Mouse (Mus musculus) heart, embryonic 13.5 days (tissue): Measurements from ENCODE around the gene Chst13. TPM values are rescaled to one million over a fixed set of nuclear protein-coding genes. Genes with fewer than 3 reads are reported as not detected.
A peak's percentile ranks its signal among the peaks of the same experiment; 100 is the strongest.

ENCODE experiments used
- ATAC-seq: fragments of 200-750 bp; cut with Nextera tagmentation; 2 replicates; pipeline ENCODE4 v1.8.0; 2017; ENCODE audit warnings: moderate TSS enrichment; ENCODE audit not compliant: insufficient number of reproducible peaks, low FRiP score, low TSS enrichment; ENCODE audit errors: extremely low read depth
- H3K27ac ChIP-seq: fragments of 300-500 bp; sonication (generic); replicated peaks from 2 replicates; pipeline ENCODE4 v1.5.1; 2015; ENCODE audit warnings: moderate library complexity, mild to moderate bottlenecking, inconsistent platforms
- H3K27me3 ChIP-seq: fragments of 300-500 bp; sonication (generic); replicated peaks from 2 replicates; pipeline ENCODE4 v1.6.1; 2015; ENCODE audit warnings: mild to moderate bottlenecking, inconsistent platforms
- H3K36me3 ChIP-seq: fragments of 300-500 bp; sonication (generic); 2 replicates; pipeline ENCODE4 v1.6.1; 2015; ENCODE audit warnings: mild to moderate bottlenecking, inconsistent platforms
- H3K4me1 ChIP-seq: fragments of 300-500 bp; sonication (generic); 2 replicates; pipeline ENCODE4 v1.6.1; 2015; ENCODE audit warnings: inconsistent platforms
- H3K4me2 ChIP-seq: fragments of 300-500 bp; sonication (generic); 2 replicates; pipeline ENCODE4 v1.6.1; 2015; ENCODE audit warnings: inconsistent platforms, mild to moderate bottlenecking, moderate library complexity
- H3K4me3 ChIP-seq: fragments of 300-500 bp; sonication (generic); 2 replicates; pipeline ENCODE4 v1.5.1; 2015; ENCODE audit warnings: moderate library complexity, mild to moderate bottlenecking, inconsistent platforms
- H3K9ac ChIP-seq: fragments of 300-500 bp; sonication (generic); 2 replicates; pipeline ENCODE4 v1.6.1; 2015; ENCODE audit warnings: inconsistent platforms, mild to moderate bottlenecking, moderate library complexity
- H3K9me3 ChIP-seq: fragments of 300-500 bp; sonication (generic); 2 replicates; pipeline ENCODE4 v1.6.1; 2016; ENCODE audit warnings: inconsistent platforms
- WGBS: fragments of 180-500 bp; shearing (Covaris S2); methylation state at CpG from one replicate; pipeline ENCODE4 v1.1.7; 2015; ENCODE audit warnings: mixed read lengths; 5-methylcytosine and 5-hydroxymethylcytosine counted together
- polyA plus RNA-seq: library from polyadenylated mRNA; unstranded; fragments of >200 nt; fragmentation: Nextera tagmentation; extraction: Ambion mirVana; gene quantifications from 2 replicates; pipeline ENCODE4 v1.2.1, GENCODE M21; 2015

Chst13 gene
- polyA plus RNA-seq, 1 experiment from 2014 or later = not detected

DNA sequence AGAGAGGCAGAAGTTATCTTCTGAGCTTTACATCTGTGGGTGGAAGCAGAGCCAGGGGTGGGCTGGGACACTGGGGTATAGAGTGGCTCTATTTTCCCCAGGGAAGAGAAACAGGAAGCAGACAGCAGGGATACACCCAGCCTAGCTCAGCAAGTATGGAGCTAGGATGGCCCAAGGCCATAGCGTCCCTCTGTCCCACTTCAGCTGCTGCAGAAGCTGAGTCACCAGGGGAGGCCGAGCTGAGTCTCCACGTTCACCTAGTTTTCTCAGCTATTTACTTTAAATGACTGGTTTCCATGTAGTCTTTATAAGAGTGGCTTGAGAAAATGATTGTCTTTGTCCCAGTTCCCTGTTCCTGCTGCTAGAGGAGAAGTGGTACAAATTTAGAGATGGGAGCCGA lies 23.5 kb upstream of the Chst13 start:
- no peaks in the 10 kb centered on the region for H3K9me3 ChIP-seq
- H3K9ac ChIP-seq = no peak overlapping the region
- no peak overlapping the region for H3K27ac ChIP-seq
- H3K4me3 ChIP-seq = no peak overlapping the region
- no peaks in the 10 kb centered on the region for H3K36me3 ChIP-seq
- ATAC-seq = no peak
- H3K27me3 ChIP-seq = peaks cover 18% of the 10 kb centered on the region; the same call in 1 of the 2 replicates
- H3K4me2 ChIP-seq = no peak overlapping the region
- WGBS = 64% methylated on average over 4 of the region's 4 CpGs
- no peaks in the 10 kb centered on the region for H3K4me1 ChIP-seq

DNA sequence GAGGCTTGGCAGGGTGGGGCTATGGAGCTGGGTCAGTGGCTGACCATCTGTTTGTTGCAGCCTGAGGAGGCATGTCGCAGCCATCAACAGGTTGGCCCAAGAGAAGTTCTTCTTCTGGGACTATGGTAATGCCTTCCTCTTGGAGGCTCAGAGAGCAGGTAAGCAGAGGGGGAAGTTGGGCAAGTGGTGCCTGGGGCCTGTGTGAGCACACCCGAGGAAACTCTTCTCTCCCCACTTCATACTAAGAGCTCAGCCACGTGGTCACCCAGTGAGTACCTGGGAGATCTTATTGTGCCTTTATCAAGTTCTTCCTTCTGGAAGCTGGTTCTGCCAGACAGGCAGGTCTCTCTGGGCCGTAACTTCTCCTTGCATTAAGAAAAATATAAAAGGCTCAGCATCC lies 22.2 kb upstream of the Chst13 start:
- WGBS = 58% methylated on average over 4 of the region's 4 CpGs
- no peaks in the 10 kb centered on the region for H3K4me1 ChIP-seq
- H3K4me2 ChIP-seq = no peak overlapping the region
- H3K9me3 ChIP-seq = no peaks in the 10 kb centered on the region
- H3K9ac ChIP-seq = no peak overlapping the region
- H3K36me3 ChIP-seq = no peaks in the 10 kb centered on the region
- no peak overlapping the region for H3K4me3 ChIP-seq
- H3K27ac ChIP-seq = no peak overlapping the region
- no peak for ATAC-seq
- peaks cover 18% of the 10 kb centered on the region; the same call in 1 of the 2 replicates for H3K27me3 ChIP-seq

DNA sequence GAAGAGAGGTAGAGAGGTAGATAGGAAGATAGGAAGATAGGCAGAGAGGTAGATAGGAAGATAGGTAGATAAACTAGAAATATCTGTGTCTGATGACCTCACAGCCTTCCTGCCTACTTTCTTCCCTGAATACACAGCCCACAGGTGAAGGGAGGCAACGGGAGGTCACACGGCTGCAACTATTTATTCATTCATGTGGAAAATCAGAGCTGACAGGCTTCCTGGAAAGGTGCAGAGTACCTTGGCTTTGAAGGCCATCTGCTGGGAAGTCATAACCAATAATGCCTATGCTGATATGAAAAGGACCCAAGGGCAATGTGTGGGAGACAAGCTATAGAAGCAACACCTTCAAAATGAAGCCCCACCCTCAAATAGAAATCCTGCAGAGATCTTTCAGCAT lies 17.4 kb upstream of the Chst13 start:
- 66% methylated on average over 2 of the region's 2 CpGs for WGBS
- H3K27me3 ChIP-seq = peaks cover 15% of the 10 kb centered on the region; the same call in 1 of the 2 replicates
- no peak for ATAC-seq
- H3K27ac ChIP-seq = no peak overlapping the region
- H3K4me1 ChIP-seq = no peaks in the 10 kb centered on the region
- no peaks in the 10 kb centered on the region for H3K36me3 ChIP-seq
- no peak overlapping the region for H3K4me2 ChIP-seq
- no peak overlapping the region for H3K9ac ChIP-seq
- no peaks in the 10 kb centered on the region for H3K9me3 ChIP-seq
- H3K4me3 ChIP-seq = no peak overlapping the region

DNA sequence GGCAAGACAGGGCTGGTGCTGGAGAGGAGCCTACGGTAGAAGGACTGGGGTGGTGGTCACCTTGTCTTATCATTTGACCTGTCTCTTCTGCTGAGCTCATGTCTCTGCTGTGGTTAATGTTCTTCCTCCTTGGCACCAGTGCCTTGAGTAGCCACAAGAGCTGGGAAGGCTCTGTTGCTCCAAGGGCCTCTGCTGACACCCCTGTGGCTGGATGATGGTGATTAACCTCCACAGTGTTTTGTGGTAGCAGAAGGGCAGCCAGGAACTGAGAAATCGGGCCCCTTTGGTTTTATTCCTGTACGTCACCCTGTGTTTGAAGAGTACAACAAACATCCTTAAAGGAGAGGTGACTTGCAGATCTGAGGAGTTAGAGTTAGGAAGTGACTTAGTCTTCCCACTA lies 9.3 kb upstream of the Chst13 start:
- H3K27me3 ChIP-seq = no peaks in the 10 kb centered on the region; the same call in 1 of the 2 replicates
- no peaks in the 10 kb centered on the region for H3K9me3 ChIP-seq
- H3K9ac ChIP-seq = no peak overlapping the region
- H3K4me1 ChIP-seq = no peaks in the 10 kb centered on the region
- WGBS = 70% methylated on average over 3 of the region's 3 CpGs
- no peak overlapping the region for H3K4me3 ChIP-seq
- H3K4me2 ChIP-seq = no peak overlapping the region
- no peak for ATAC-seq
- H3K27ac ChIP-seq = no peak overlapping the region
- no peaks in the 10 kb centered on the region for H3K36me3 ChIP-seq

DNA sequence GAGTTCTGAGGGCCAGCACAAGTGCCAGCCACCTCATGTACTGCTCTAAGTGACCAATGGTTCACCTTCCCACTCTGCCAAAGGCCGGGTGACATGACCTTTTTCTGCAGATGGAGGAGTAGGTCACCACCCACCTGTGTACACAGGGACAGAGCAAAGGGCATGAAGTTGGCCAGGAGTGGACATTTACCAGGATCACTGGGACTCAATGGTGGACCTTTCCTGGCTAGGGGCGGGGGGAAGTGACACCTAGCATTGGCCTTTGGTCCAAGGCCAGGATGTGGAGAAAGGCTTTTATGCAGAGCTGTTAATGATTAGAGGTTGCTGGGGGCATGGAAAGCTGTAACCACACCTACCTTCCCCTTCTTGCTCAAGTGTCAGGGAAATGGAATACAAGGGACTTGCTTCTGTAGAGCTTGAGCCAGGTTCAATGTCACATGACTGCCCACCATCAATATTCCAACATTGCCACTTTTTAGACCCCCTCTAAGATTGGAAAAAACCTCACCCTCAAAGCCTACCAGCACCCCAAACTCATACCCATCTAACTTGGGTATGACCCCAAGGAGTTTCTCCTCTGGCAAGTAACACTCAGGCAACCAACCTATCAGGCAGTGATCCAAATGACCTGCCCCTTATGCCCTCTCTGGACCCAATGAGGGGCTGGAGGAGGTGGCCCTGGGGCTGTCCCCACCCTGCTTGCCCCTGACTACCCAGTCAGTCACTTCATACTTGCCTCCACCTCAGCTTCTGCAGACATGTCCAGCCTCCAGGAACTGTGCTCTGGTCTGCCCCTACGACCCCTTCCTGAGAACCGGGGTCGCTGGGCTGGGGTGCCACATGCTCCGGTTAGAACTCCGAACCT lies 7.8 kb upstream of the Chst13 start, which contains the start of gene Uroc1:
Gene Uroc1, plus strand, starts transcription at position 724 of the 865 bp plus-strand sequence.
- Histone ChIP-seq H3K27me3 (peaks cover 6% of the 10 kb centered on the region), H3K36me3 (no peaks in the 10 kb centered on the region), H3K27ac (no peak within 1 kb of the TSS), H3K4me3 (no peak within 1 kb of the TSS), H3K9me3 (no peaks in the 10 kb centered on the region), H3K4me2 (no peak within 1 kb of the TSS), H3K4me1 (no peaks in the 10 kb centered on the region), H3K9ac (no peak within 1 kb of the TSS)
- no peak for ATAC-seq
- 80% methylated on average over 7 of the region's 7 CpGs for WGBS

DNA sequence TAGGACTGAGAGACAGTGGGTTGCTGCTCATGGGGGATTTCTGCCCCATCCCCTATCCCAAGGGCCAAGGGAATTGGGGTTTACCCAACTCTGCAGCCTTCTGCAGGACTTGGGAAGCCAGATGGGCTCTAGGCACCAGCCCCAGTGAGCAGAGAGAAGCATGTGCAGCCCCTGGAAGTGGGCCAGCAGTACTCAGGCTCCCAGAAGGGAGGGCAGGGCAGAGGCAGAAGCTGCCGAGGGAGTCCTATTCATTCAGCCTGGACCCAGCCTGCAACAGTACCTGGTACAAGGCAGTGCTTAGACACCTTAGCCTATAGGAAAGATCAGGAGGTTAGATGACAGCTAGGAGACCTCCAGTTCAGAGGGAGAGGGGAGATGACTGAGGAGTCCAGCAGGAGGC lies 5.0 kb upstream of the Chst13 start:
- H3K27me3 ChIP-seq = peaks cover 30% of the 10 kb centered on the region
- H3K4me2 ChIP-seq = no peak overlapping the region
- H3K4me1 ChIP-seq = no peaks in the 10 kb centered on the region
- no peaks in the 10 kb centered on the region for H3K36me3 ChIP-seq
- no peak for ATAC-seq
- no peaks in the 10 kb centered on the region for H3K9me3 ChIP-seq
- H3K9ac ChIP-seq = no peak overlapping the region
- 10% methylated on average over 1 of the region's 1 CpGs for WGBS
- H3K4me3 ChIP-seq = no peak overlapping the region
- H3K27ac ChIP-seq = no peak overlapping the region

DNA sequence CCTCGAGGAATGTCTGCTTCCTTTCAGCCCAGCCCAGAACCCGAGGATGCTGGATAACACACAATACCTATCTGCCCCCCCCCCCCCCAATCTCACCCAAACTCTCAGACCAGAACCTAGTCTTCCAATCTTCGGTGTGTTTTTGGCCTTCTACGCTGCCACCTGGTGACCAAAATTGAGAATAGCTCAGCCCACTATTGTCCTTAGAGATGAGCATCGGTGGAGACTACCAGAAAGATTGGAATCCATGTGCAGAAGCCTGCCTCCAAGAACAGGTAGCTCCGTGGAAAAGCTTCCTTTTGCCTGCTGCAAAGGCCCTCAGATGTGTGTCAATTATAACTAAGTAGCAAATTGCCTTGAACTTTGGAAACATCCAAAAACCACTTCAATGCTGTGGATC lies 2.7 kb upstream of the Chst13 start:
- Histone ChIP-seq H3K4me1 (no peaks in the 10 kb centered on the region), H3K4me2 (no peak overlapping the region), H3K36me3 (no peaks in the 10 kb centered on the region), H3K4me3 (no peak overlapping the region), H3K27ac (no peak overlapping the region), H3K27me3 (peaks cover 46% of the 10 kb centered on the region), H3K9ac (no peak overlapping the region), H3K9me3 (no peaks in the 10 kb centered on the region)
- 13% methylated on average over 6 of the region's 6 CpGs for WGBS
- no peak for ATAC-seq

DNA sequence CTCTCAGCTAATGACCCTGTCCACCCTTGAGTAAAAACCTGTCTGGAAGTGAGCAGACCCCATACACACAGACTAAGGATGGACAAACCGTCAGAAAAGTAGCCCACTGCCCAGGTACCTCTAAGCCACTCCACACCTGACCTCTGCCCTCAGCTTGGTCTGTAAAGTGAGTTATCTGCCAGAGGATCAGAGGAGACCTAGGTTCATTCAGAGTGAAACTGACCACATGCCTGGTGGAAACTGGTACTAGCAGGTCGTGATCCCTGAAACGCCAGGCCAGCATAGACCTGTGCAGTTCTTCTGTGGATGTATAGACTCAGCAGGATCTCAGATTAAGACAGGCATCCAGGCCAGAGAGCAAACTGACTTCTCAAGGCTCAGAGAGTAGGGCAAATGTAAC lies 522 bp downstream of the Chst13 start:
- H3K27ac ChIP-seq = no peak overlapping the region
- no peak for ATAC-seq
- WGBS = 49% methylated on average over 3 of the region's 3 CpGs
- no peaks in the 10 kb centered on the region for H3K9me3 ChIP-seq
- no peak overlapping the region for H3K9ac ChIP-seq
- peak overlapping the region; percentile 67; the same call in 1 of the 2 replicates for H3K4me2 ChIP-seq
- H3K27me3 ChIP-seq = peaks cover 46% of the 10 kb centered on the region
- H3K36me3 ChIP-seq = no peaks in the 10 kb centered on the region
- no peaks in the 10 kb centered on the region for H3K4me1 ChIP-seq
- no peak overlapping the region; the same call in 1 of the 2 replicates for H3K4me3 ChIP-seq

DNA sequence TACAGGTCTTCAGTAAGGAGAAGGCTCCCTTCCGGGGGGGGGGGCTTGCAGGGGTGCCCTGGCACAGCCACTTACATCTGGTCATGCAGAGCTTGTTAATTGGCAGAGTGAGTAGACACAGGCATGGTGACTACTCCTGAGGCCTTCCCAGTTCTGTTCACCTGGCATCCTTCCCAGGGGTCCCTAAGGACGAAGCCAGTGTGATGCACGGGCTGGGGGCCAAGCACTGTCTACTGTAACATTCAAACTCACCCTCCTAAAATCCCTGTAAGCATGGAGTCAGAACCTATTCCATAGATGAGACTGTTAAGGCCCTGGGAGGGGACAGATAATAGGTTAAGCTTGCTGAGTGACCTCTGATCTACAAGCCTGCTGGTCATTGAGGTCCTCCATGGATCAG lies 959 bp downstream of the Chst13 start:
- Histone ChIP-seq H3K9me3 (no peaks in the 10 kb centered on the region), H3K4me2 (no peak overlapping the region), H3K4me1 (no peaks in the 10 kb centered on the region), H3K36me3 (no peaks in the 10 kb centered on the region), H3K27ac (no peak overlapping the region), H3K27me3 (peaks cover 46% of the 10 kb centered on the region), H3K9ac (no peak overlapping the region), H3K4me3 (no peak overlapping the region)
- 62% methylated on average over 3 of the region's 3 CpGs for WGBS
- ATAC-seq = no peak

DNA sequence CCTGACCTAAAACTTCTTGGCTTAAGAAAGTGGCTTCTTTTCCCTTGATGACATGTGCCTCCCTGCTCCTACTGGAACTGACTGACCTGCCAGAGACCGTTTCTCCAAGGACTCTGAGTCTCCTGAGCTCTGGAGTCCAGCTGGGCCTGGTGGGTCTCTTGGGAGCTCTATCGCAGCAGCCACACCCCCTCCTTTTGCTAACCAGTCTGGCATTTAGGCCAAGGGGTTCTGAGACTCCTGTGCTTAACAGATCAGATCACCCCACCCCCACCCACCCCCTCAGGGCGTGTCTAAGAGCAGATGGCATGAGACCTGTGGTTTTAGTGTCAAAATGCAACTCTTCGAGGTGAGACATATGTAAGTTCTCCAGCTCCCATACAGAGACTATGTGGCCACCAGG lies 3.2 kb downstream of the Chst13 start:
- 36% methylated on average over 4 of the region's 4 CpGs for WGBS
- peaks cover 35% of the 10 kb centered on the region for H3K27me3 ChIP-seq

DNA sequence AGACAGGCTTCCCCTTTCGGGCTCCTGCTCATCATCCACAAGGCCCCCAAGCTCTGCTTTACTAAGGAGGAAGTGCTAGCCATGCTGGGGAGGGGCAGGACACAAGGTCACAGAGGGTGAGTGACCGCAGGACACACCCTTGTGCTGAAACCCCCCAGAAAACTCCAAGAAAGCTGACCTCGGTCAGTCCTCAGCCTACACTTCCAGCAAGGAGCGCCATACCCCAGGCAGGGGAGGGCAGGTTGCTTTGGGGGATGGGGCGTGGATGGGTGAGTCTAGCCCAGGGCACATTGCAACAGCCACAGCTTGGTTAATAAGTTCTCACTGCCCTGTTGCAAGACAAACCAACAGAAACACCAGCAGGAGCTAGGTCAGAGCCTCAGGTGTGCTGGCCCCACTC lies 4.6 kb downstream of the Chst13 start:
- no peaks in the 10 kb centered on the region for H3K36me3 ChIP-seq
- no peaks in the 10 kb centered on the region for H3K9me3 ChIP-seq
- H3K4me3 ChIP-seq = no peak overlapping the region
- no peaks in the 10 kb centered on the region for H3K4me1 ChIP-seq
- no peak overlapping the region for H3K9ac ChIP-seq
- H3K27ac ChIP-seq = no peak overlapping the region
- H3K27me3 ChIP-seq = peaks cover 21% of the 10 kb centered on the region
- H3K4me2 ChIP-seq = no peak overlapping the region
- WGBS = 62% methylated on average over 5 of the region's 5 CpGs
- ATAC-seq = no peak

More for the DNA sequence above, 3.2 kb downstream of the Chst13 start:
- Histone ChIP-seq H3K27ac (no peak overlapping the region), H3K4me3 (no peak overlapping the region), H3K4me1 (no peaks in the 10 kb centered on the region), H3K36me3 (no peaks in the 10 kb centered on the region), H3K9ac (no peak overlapping the region), H3K9me3 (no peaks in the 10 kb centered on the region), H3K4me2 (no peak overlapping the region)
- no peak for ATAC-seq
